Mouse (Mus musculus) B cell, adult 2 months (primary cell): ENCODE results near the gene Cnnm4.
A peak's percentile ranks its signal among the peaks of the same experiment; 100 is the strongest.

ENCODE experiments used
- DNase-seq, 2 experiments: peaks; one replicate each; pipeline ENCODE4 v3.0.0; 2022

The Cnnm4 gene

GRCm38 (mm10) chr1:36545382-36545781, 74.0 kb downstream of the Cnnm4 start:
- no peak for DNase-seq

GRCm38 (mm10) chr1:36545845-36546600, 74.6 kb downstream of the Cnnm4 start:
- peak; percentile 37 to 43 for DNase-seq

- DNase-seq = peak; percentile 92 to 94
These were observed 75.6 kb downstream of the Cnnm4 start, which contains the start of gene Ankrd39 for GRCm38 (mm10) chr1:36546888-36547471. Gene Ankrd39, minus strand, starts transcription at chr1:36547445.

- no peak for DNase-seq
These were observed 76.7 kb downstream of the Cnnm4 start for GRCm38 (mm10) chr1:36547981-36548598.

GRCm38 (mm10) chr1:36548771-36549170, 77.4 kb downstream of the Cnnm4 start:
- DNase-seq = no peak

- no peak for DNase-seq
These were observed 78.1 kb downstream of the Cnnm4 start for GRCm38 (mm10) chr1:36549491-36549890.

GRCm38 (mm10) chr1:36550075-36550863, 78.8 kb downstream of the Cnnm4 start:
- DNase-seq = no peak

- DNase-seq = no peak
These were observed 80.5 kb downstream of the Cnnm4 start for GRCm38 (mm10) chr1:36551904-36552303.

- DNase-seq = no peak
These were observed 81.1 kb downstream of the Cnnm4 start for GRCm38 (mm10) chr1:36552506-36552905.

GRCm38 (mm10) chr1:36554633-36555399, 83.4 kb downstream of the Cnnm4 start:
- DNase-seq = no peak

GRCm38 (mm10) chr1:36555798-36556395, 84.5 kb downstream of the Cnnm4 start:
- peak in 1 of 2 experiments; percentile 13 for DNase-seq

- peak; percentile 86 for DNase-seq
These were observed 85.4 kb downstream of the Cnnm4 start for GRCm38 (mm10) chr1:36556553-36557456.

- peak in 1 of 2 experiments; percentile 30 for DNase-seq
These were observed 86.1 kb downstream of the Cnnm4 start for GRCm38 (mm10) chr1:36557457-36558011.
